Mouse (Mus musculus): ENCODE measurements around the gene Gm7861.
"Not testable (repeated sequence)": the region's sequence is repeated elsewhere in the genome, so short reads cannot be mapped to it uniquely, and the experiment has no call there.

The Gm7861 gene

DNA sequence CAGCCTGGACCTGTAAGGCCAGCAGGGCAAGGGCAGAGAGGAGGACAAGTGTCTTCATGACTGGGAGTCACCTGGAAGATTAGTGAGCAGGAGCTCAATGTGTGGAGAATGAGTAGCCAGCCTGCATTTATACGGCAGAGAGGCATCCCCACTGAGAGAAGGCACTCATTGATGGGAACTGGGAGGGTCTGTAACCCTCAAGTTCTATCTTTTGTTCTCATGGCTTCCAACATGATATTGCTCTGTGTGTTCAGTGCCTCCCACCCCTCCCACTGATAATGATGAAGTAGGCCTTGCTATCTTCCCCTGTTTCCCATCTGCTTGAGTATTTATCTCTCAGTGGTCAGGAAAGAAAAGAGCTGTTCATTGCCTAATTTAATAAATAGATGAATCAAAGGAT, at the start of gene Gm7861:
Gm7861 (minus strand) TSS at position 101 of the 400 bp plus-strand sequence.
- not testable (repeated sequence) for DNase-seq

GRCm38 (mm10) chr8:21617883-21618282, 23.6 kb upstream of the Gm7861 start, which contains the start of gene Defa26:
TSS of gene Defa26 (plus strand) at chr8:21618183.
- not testable (repeated sequence) for DNase-seq

GRCm38 (mm10) chr8:21582706-21583105, 11.6 kb downstream of the Gm7861 start, which contains the start of gene Defa28:
TSS of gene Defa28 (plus strand) at chr8:21583006.
- DNase-seq: not testable (repeated sequence)

DNA sequence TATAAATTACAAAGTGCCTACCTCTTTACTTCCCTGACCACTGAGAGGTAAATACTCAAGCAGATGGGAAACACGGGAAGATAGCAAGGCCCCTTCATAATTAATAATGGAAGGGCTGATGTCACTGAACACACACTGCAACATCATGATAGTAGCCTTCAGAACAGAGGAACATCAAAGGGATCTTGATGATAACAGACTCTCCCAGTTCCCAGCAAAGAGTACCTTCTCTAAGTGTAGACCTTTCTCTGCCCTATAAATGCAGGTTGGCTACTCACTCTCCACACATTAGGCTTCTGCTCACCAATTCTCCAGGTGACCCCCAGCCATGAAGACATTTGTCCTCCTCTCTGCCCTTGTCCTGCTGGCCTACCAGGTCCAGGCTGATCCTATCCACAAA, 29.2 kb downstream of the Gm7861 start, which contains the start of gene Defa37:
Defa37 (plus strand) TSS at position 301 of the 400 bp plus-strand sequence.
- not testable (repeated sequence) for DNase-seq

All from thymus, adult 18-20 months (tissue).